Mouse (Mus musculus): Measurements from ENCODE around the gene Daam1. TPM values are rescaled to one million over a fixed set of nuclear protein-coding genes. Genes with fewer than 3 reads are reported as not detected.

The Daam1 gene
- polyA plus RNA-seq, 1 experiment from 2014 or later = 19.9 TPM

DNA sequence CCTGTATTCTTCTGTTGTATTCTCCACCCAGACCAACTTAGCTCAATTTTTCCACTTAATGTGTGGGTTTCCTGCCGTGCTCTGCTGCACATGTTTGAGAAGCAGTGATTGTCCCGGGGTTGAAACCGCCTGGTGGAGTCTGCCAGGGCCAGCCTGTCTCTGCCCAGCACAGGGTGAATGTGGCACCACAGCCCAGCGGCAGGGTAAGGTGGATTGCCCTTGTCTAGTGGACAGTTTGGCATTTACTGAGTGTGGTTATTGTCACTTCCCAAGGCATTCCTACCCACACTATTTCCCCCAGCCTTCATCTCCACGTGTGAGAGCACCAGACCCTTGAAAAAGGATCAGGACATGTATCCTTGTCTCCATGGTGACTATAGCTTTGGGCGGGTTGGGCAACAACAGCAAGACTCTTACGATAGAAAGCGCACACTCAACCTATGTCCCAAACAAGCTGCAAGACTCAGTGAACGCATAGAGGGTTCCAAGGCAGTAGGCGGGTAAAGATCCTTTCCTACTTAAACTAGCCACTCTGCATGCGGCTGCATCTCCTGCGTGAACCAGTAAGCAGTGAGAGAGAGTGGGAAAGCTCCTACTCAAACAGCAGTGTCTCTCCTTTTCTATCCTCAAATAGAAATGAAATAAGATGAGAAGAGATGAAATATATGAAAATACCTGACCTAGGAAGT, 139.2 kb downstream of the Daam1 start:
- Histone ChIP-seq H3K27me3 (ENCODE audit: control insufficient read depth, insufficient read depth, low read length) (no peaks in the 10 kb centered on the region), H3K4me2 (no peak overlapping the region), H3K9me3 (ENCODE audit: control insufficient read depth, low read length) (no peaks in the 10 kb centered on the region), H3K27ac (ENCODE audit: low read depth, low read length) (no peak overlapping the region), H3K9ac (ENCODE audit: low read length) (no peak overlapping the region), H3K4me1 (ENCODE audit: control insufficient read depth, insufficient read depth, low read length) (no peaks in the 10 kb centered on the region), H3K36me3 (ENCODE audit: control insufficient read depth, insufficient read depth, low read length) (no peaks in the 10 kb centered on the region; the same call in 1 of the 2 replicates), H3K4me3 (ENCODE audit: low read depth, low read length) (no peak overlapping the region)
- WGBS = 58% methylated on average over 12 of the region's 12 CpGs
- DNase-seq (ENCODE audit: low spot score, missing footprints) (no peak), ATAC-seq (ENCODE audit: low FRiP score) (no peak)

GRCm38 (mm10) chr12:71970791-71971654, 140.1 kb downstream of the Daam1 start:
- Histone ChIP-seq H3K36me3 (ENCODE audit: control insufficient read depth, insufficient read depth, low read length) (peaks cover 3% of the 10 kb centered on the region; the same call in 1 of the 2 replicates), H3K27me3 (ENCODE audit: control insufficient read depth, insufficient read depth, low read length) (no peaks in the 10 kb centered on the region), H3K4me2 (no peak overlapping the region), H3K4me3 (ENCODE audit: low read depth, low read length) (no peak overlapping the region), H3K4me1 (ENCODE audit: control insufficient read depth, insufficient read depth, low read length) (no peaks in the 10 kb centered on the region), H3K9me3 (ENCODE audit: control insufficient read depth, low read length) (no peaks in the 10 kb centered on the region), H3K9ac (ENCODE audit: low read length) (no peak overlapping the region), H3K27ac (ENCODE audit: low read depth, low read length) (no peak overlapping the region)
- ATAC-seq (ENCODE audit: low FRiP score) = no peak
- DNase-seq (ENCODE audit: low spot score, missing footprints) = no peak
- WGBS = 88% methylated on average over 9 of the region's 9 CpGs

DNA sequence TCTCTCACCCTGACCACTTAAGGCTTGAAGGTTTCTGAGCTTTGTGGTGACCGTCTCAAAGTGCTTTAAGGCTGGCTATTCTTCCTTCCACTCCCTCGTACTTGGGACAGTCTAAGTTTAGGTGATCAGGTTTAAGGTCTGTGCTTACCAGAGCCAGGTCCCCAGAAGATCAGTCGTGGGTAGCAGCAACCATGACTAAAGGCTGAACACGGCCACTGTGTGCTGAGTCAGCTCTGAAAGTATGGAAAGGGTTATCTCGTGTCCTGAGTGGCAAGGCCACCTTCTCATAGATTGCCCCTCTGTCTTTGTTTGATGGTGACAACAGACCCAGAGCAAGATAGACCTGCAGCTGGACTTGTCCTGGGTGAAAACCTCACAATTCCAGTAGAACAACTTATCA, 141.2 kb downstream of the Daam1 start:
- ATAC-seq (ENCODE audit: low FRiP score) = no peak
- Histone ChIP-seq H3K27me3 (ENCODE audit: control insufficient read depth, insufficient read depth, low read length) (no peaks in the 10 kb centered on the region), H3K36me3 (ENCODE audit: control insufficient read depth, insufficient read depth, low read length) (peaks cover 3% of the 10 kb centered on the region; the same call in 1 of the 2 replicates), H3K4me3 (ENCODE audit: low read depth, low read length) (no peak overlapping the region), H3K9ac (ENCODE audit: low read length) (no peak overlapping the region), H3K4me2 (no peak overlapping the region), H3K27ac (ENCODE audit: low read depth, low read length) (no peak overlapping the region), H3K9me3 (ENCODE audit: control insufficient read depth, low read length) (no peaks in the 10 kb centered on the region), H3K4me1 (ENCODE audit: control insufficient read depth, insufficient read depth, low read length) (no peaks in the 10 kb centered on the region)
- DNase-seq (ENCODE audit: low spot score, missing footprints) = no peak
- 82% methylated on average over 5 of the region's 5 CpGs for WGBS

DNA sequence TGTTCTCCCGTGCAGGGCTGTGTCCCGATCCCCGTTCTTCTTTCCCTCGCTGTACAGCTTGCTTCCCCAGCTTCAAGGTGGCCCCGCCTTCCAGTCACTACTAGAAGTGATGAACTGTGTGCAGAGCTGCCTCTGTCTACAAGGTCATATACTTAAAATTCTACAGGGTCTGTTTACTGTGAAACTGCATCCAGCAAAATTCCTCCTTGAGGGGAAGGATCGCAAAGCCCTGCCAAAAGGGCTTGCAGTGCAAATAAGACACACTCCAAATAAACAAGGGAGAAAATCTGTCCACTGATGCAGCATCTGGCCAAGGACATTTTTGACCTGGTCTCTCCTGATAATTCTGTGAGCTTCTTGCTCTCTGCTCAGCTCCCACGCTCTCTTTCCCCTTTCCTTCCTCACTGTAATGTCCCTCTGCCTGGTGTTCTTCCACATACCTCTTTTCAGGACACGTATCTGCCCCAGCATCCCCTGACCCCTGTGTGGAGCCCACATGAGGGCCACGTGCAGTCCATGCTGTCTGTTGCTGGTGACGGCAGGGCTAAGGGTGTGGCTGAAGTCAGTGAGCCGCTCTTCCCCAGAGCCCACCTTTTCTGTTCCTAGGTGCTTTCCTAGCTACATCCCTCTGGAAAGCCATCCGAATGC, 141.9 kb downstream of the Daam1 start:
- H3K9ac ChIP-seq (ENCODE audit: low read length) = no peak overlapping the region
- H3K36me3 ChIP-seq (ENCODE audit: control insufficient read depth, insufficient read depth, low read length) = peaks cover 6% of the 10 kb centered on the region
- H3K4me3 ChIP-seq (ENCODE audit: low read depth, low read length) = no peak overlapping the region
- ATAC-seq (ENCODE audit: low FRiP score) = no peak
- 90% methylated on average over 12 of the region's 12 CpGs for WGBS
- H3K4me2 ChIP-seq = no peak overlapping the region
- H3K27ac ChIP-seq (ENCODE audit: low read depth, low read length) = no peak overlapping the region
- DNase-seq (ENCODE audit: low spot score, missing footprints) = no peak
- H3K9me3 ChIP-seq (ENCODE audit: control insufficient read depth, low read length) = no peaks in the 10 kb centered on the region
- H3K4me1 ChIP-seq (ENCODE audit: control insufficient read depth, insufficient read depth, low read length) = no peaks in the 10 kb centered on the region
- no peaks in the 10 kb centered on the region for H3K27me3 ChIP-seq (ENCODE audit: control insufficient read depth, insufficient read depth, low read length)

GRCm38 (mm10) chr12:71973577-71973976, 142.7 kb downstream of the Daam1 start:
- no peak overlapping the region for H3K9ac ChIP-seq (ENCODE audit: low read length)
- H3K4me3 ChIP-seq (ENCODE audit: low read depth, low read length) = no peak overlapping the region
- H3K4me1 ChIP-seq (ENCODE audit: control insufficient read depth, insufficient read depth, low read length) = peaks cover 3% of the 10 kb centered on the region
- WGBS = 67% methylated on average over 9 of the region's 9 CpGs
- H3K27me3 ChIP-seq (ENCODE audit: control insufficient read depth, insufficient read depth, low read length) = no peaks in the 10 kb centered on the region
- H3K4me2 ChIP-seq = no peak overlapping the region
- ATAC-seq (ENCODE audit: low FRiP score) (no peak), DNase-seq (ENCODE audit: low spot score, missing footprints) (no peak)
- H3K36me3 ChIP-seq (ENCODE audit: control insufficient read depth, insufficient read depth, low read length) = peaks cover 6% of the 10 kb centered on the region
- H3K27ac ChIP-seq (ENCODE audit: low read depth, low read length) = no peak overlapping the region
- H3K9me3 ChIP-seq (ENCODE audit: control insufficient read depth, low read length) = no peaks in the 10 kb centered on the region

- H3K4me3 ChIP-seq (ENCODE audit: low read depth, low read length) = no peak overlapping the region
- peaks cover 6% of the 10 kb centered on the region for H3K36me3 ChIP-seq (ENCODE audit: control insufficient read depth, insufficient read depth, low read length)
- H3K9me3 ChIP-seq (ENCODE audit: control insufficient read depth, low read length) = no peaks in the 10 kb centered on the region
- no peak overlapping the region for H3K9ac ChIP-seq (ENCODE audit: low read length)
- H3K4me2 ChIP-seq = no peak overlapping the region
- DNase-seq (ENCODE audit: low spot score, missing footprints) (no peak), ATAC-seq (ENCODE audit: low FRiP score) (no peak)
- H3K4me1 ChIP-seq (ENCODE audit: control insufficient read depth, insufficient read depth, low read length) = peaks cover 8% of the 10 kb centered on the region
- no peak overlapping the region for H3K27ac ChIP-seq (ENCODE audit: low read depth, low read length)
- whole genome bisulfite sequencing = 83% methylated on average over 1 of the region's 1 CpGs
- no peaks in the 10 kb centered on the region for H3K27me3 ChIP-seq (ENCODE audit: control insufficient read depth, insufficient read depth, low read length)
These were observed 144.7 kb downstream of the Daam1 start for GRCm38 (mm10) chr12:71975626-71976025.

GRCm38 (mm10) chr12:71976361-71976960, 145.6 kb downstream of the Daam1 start:
- DNase-seq (ENCODE audit: low spot score, missing footprints) (no peak), ATAC-seq (ENCODE audit: low FRiP score) (no peak)
- H3K9me3 ChIP-seq (ENCODE audit: control insufficient read depth, low read length) = no peaks in the 10 kb centered on the region
- 78% methylated on average over 7 of the region's 7 CpGs for WGBS
- no peak overlapping the region for H3K9ac ChIP-seq (ENCODE audit: low read length)
- H3K4me3 ChIP-seq (ENCODE audit: low read depth, low read length) = no peak overlapping the region
- H3K27me3 ChIP-seq (ENCODE audit: control insufficient read depth, insufficient read depth, low read length) = no peaks in the 10 kb centered on the region
- peaks cover 8% of the 10 kb centered on the region for H3K4me1 ChIP-seq (ENCODE audit: control insufficient read depth, insufficient read depth, low read length)
- no peak overlapping the region for H3K4me2 ChIP-seq
- peaks cover 6% of the 10 kb centered on the region for H3K36me3 ChIP-seq (ENCODE audit: control insufficient read depth, insufficient read depth, low read length)
- no peak overlapping the region for H3K27ac ChIP-seq (ENCODE audit: low read depth, low read length)

DNA sequence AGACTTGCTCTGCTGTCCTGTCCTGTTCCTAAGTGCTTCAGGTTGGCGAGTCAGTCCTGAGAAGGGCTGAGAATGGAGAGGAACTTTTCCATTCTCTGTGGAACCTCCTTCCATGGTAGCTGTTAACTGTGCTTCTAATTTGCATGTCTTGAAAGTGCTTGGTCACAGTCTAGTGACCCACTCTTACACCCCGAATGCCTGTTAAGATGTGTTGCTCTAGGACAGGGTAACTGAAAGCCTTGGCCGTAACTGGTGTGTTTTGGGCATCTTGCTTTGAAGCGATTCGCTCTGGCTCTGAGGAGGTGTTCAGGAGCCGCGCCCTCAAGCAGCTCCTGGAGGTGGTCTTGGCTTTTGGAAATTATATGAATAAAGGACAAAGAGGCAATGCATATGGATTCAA, 146.5 kb downstream of the Daam1 start:
- WGBS = 85% methylated on average over 7 of the region's 7 CpGs
- peaks cover 7% of the 10 kb centered on the region for H3K36me3 ChIP-seq (ENCODE audit: control insufficient read depth, insufficient read depth, low read length)
- peaks cover 8% of the 10 kb centered on the region for H3K4me1 ChIP-seq (ENCODE audit: control insufficient read depth, insufficient read depth, low read length)
- H3K27me3 ChIP-seq (ENCODE audit: control insufficient read depth, insufficient read depth, low read length) = no peaks in the 10 kb centered on the region
- no peaks in the 10 kb centered on the region for H3K9me3 ChIP-seq (ENCODE audit: control insufficient read depth, low read length)
- DNase-seq (ENCODE audit: low spot score, missing footprints) = no peak
- H3K4me3 ChIP-seq (ENCODE audit: low read depth, low read length) = no peak overlapping the region
- H3K27ac ChIP-seq (ENCODE audit: low read depth, low read length) = no peak overlapping the region
- no peak overlapping the region for H3K4me2 ChIP-seq
- no peak for ATAC-seq (ENCODE audit: low FRiP score)
- H3K9ac ChIP-seq (ENCODE audit: low read length) = no peak overlapping the region

Data from midbrain, embryonic 11.5 days (tissue).